Mouse (Mus musculus) megakaryocyte, embryonic 14.5 days (primary cell): Measurements from ENCODE around the gene Vmn2r92.

Source experiments
- FLI1 ChIP-seq: IDR thresholded peaks from 2 replicates; pipeline ENCODE4 v1.6.1; 2012; ENCODE audit warnings: low read length, inconsistent platforms, mixed read lengths
- GATA1 ChIP-seq: IDR thresholded peaks from 3 replicates; pipeline ENCODE4 v1.6.1; 2012; ENCODE audit warnings: mixed read lengths, low read length, inconsistent platforms, borderline replicate concordance

GRCm38 (mm10) chr17:18231996-18232395 is 80.3 kb downstream of the Vmn2r92 start:
- TF ChIP-seq GATA1 = no peak
- no peak for TF ChIP-seq FLI1
